Mouse (Mus musculus) ES-Bruce4 (cell line): ENCODE results near the gene Adprh. TPM values are rescaled to one million over a fixed set of nuclear protein-coding genes. Genes with fewer than 3 reads are reported as not detected.
"Not testable (repeated sequence)": the region's sequence is repeated elsewhere in the genome, so short reads cannot be mapped to it uniquely, and the experiment has no call there.

Experiments
- H3K27ac ChIP-seq: 2 replicates; pipeline ENCODE4 v1.5.1; 2012; ENCODE audit warnings: low read length, inconsistent platforms; ENCODE audit not compliant: insufficient read depth
- H3K27me3 ChIP-seq: 2 replicates; pipeline ENCODE4 v1.6.1; 2012; ENCODE audit warnings: mild to moderate bottlenecking, low read length, inconsistent platforms; ENCODE audit not compliant: control insufficient read depth, poor library complexity, insufficient read depth, severe bottlenecking
- H3K36me3 ChIP-seq: 2 replicates; pipeline ENCODE4 v1.6.1; 2012; ENCODE audit warnings: inconsistent platforms, mild to moderate bottlenecking, low read length, moderate library complexity; ENCODE audit not compliant: control insufficient read depth, poor library complexity, insufficient read depth, severe bottlenecking
- H3K4me1 ChIP-seq: one replicate; pipeline ENCODE4 v1.8.1; 2011; ENCODE audit warnings: low read length; ENCODE audit not compliant: control insufficient read depth, insufficient read depth
- H3K4me3 ChIP-seq: 2 replicates; pipeline ENCODE4 v1.5.1; 2011; ENCODE audit warnings: low read depth, mild to moderate bottlenecking, low read length
- H3K9ac ChIP-seq: 2 replicates; pipeline ENCODE4 v1.6.1; 2012; ENCODE audit warnings: low read depth, mild to moderate bottlenecking, inconsistent platforms; ENCODE audit not compliant: poor library complexity, severe bottlenecking
- H3K9me3 ChIP-seq: replicated peaks from 2 replicates; pipeline ENCODE4 v1.6.1; 2012; ENCODE audit warnings: mild to moderate bottlenecking, low read length, inconsistent platforms; ENCODE audit not compliant: control insufficient read depth, poor library complexity, insufficient read depth, severe bottlenecking
- CTCF ChIP-seq: IDR thresholded peaks from one replicate; pipeline ENCODE4 v1.8.1; 2011; ENCODE audit warnings: low read depth, low read length
- EP300 ChIP-seq: IDR thresholded peaks from 2 replicates; pipeline ENCODE4 v1.6.1; 2011; ENCODE audit warnings: low read depth, low read length; ENCODE audit not compliant: insufficient read depth
- POLR2A ChIP-seq: IDR thresholded peaks from one replicate; pipeline ENCODE4 v1.8.1; 2011; ENCODE audit warnings: low read length; ENCODE audit not compliant: insufficient read depth
- polyA plus RNA-seq: library from polyadenylated mRNA; stranded (reverse); fragments of >200 nt; gene quantifications from 2 replicates; pipeline ENCODE4 v1.2.4, GENCODE M21; 2011; ENCODE audit warnings: low read depth; ENCODE audit not compliant: missing spikeins, insufficient read depth, insufficient read length

Adprh gene
- polyA plus RNA-seq, 1 experiment, result 50.7 TPM

- H3K9me3 ChIP-seq, result no peaks in the 10 kb centered on the region
- peak overlapping the region; percentile 51 for H3K4me3 ChIP-seq
- no peaks in the 10 kb centered on the region for H3K4me1 ChIP-seq
- no peak overlapping the region for H3K27ac ChIP-seq
- no peak for TF ChIP-seq POLR2A
- no peak for TF ChIP-seq EP300
- no peak for TF ChIP-seq CTCF
- H3K36me3 ChIP-seq, result no peaks in the 10 kb centered on the region
- no peak overlapping the region for H3K9ac ChIP-seq
- no peaks in the 10 kb centered on the region for H3K27me3 ChIP-seq
These were observed 30.5 kb upstream of the Adprh start for GRCm38 (mm10) chr16:38482780-38483562.

- Histone ChIP-seq H3K9me3 (no peaks in the 10 kb centered on the region), H3K36me3 (no peaks in the 10 kb centered on the region), H3K27me3 (no peaks in the 10 kb centered on the region), H3K9ac (no peak overlapping the region), H3K27ac (no peak overlapping the region), H3K4me1 (no peaks in the 10 kb centered on the region), H3K4me3 (no peak overlapping the region)
- TF ChIP-seq CTCF (no peak), POLR2A (no peak), EP300 (no peak)
These were observed 28.8 kb upstream of the Adprh start for GRCm38 (mm10) chr16:38481327-38481726.

DNA sequence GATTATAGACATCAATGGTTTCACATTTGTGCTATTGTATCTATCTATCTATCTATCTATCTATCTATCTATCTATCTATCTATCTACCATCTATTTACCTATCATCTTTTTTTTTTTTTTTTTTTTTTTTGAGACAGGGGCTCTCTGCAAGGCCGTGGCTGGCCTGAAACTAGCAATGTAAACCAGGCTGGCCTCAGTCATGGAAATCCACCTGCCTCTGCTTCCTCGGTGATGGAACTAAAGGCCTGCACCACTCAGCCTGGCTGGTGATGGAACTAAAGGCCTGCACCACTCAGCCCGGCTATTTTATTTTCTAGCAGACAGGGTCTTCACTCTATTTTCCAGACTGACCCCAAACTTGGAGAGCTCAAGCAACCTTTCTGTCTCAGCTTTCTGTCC lies 25.8 kb upstream of the Adprh start:
- Histone ChIP-seq H3K9ac (no peak overlapping the region), H3K27ac (no peak overlapping the region), H3K4me1 (no peaks in the 10 kb centered on the region), H3K4me3 (no peak overlapping the region), H3K9me3 (no peaks in the 10 kb centered on the region), H3K36me3 (no peaks in the 10 kb centered on the region), H3K27me3 (no peaks in the 10 kb centered on the region)
- TF ChIP-seq EP300 (no peak), CTCF (no peak), POLR2A (no peak)

DNA sequence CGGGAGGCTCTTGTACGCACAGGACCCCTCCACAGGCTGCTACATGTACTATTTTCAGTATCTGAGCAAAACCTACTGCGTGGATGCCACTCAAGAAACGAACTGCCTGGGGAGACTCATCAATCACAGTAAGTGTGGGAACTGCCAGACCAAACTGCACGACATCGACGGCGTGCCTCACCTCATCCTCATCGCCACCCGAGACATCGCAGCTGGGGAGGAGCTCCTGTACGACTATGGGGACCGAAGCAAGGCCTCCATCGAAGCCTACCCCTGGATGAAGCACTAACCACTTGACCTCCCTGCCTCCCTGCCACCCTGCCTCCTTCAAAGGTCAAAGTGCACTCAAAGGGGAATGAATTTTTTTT lies 24.7 kb upstream of the Adprh start:
- not testable (repeated sequence) for H3K36me3 ChIP-seq, H3K27me3 ChIP-seq, H3K9me3 ChIP-seq

DNA sequence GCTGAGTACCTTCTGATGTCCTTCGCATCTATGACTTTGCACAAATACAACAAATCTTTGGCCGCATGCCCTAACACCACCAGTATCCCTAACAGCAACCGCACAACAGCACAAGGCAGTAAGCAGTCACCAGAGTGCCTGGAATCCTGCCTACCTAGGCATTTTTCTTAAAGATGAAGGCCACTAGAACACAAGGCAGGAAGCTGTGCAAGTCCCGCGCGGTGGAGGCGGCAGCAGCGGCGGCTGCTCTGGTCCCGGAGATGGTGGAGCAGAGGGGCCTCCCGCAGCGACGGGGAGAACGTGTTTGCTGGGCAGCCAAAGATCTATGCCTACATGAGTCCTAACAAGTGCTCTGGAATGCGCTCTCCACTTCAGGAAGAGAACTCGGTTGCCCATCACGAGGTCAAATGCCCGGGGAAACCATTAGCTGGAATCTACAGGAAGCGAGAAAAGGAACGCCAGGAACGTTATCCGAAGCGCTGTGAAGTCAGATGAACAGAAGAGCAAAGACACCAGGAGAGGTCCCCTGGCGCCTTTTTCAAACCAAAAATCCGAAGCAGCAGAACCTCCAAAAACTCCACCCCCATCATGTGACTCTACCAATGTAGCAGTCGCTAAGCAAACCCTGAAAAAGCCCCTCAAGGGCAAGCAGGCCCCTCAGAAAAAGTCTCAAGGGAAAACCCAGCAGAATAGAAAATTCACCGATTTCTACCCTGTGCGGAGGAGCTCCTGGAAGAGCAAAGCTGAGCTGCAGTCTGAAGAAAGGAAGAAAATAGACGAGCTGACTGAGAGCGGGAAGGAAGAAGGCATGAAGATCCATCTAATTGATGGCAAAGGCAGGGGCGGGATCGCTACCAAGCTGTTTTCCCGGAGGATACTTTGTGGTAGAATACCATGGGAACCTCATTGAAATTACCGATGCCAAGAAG lies 24.1 kb upstream of the Adprh start:
- H3K36me3 ChIP-seq, result no peaks in the 10 kb centered on the region
- no peak for TF ChIP-seq CTCF
- no peak for TF ChIP-seq POLR2A
- no peak for TF ChIP-seq EP300
- H3K9me3 ChIP-seq, result no peaks in the 10 kb centered on the region
- H3K27ac ChIP-seq, result no peak overlapping the region
- H3K9ac ChIP-seq, result peak overlapping the region; percentile 30; the same call in 1 of the 2 replicates
- H3K27me3 ChIP-seq, result no peaks in the 10 kb centered on the region
- H3K4me3 ChIP-seq, result peak overlapping the region; percentile 27
- peaks cover 2% of the 10 kb centered on the region for H3K4me1 ChIP-seq

More for the DNA sequence above, 24.7 kb upstream of the Adprh start:
- H3K4me1 ChIP-seq, H3K27ac ChIP-seq: not testable (repeated sequence)
- Histone ChIP-seq H3K9ac (0 out of 2 replicates have a peak overlapping the region, but pooled peaks have one; percentile 30), H3K4me3 (0 out of 2 replicates have a peak overlapping the region, but pooled peaks have one; percentile 27)
